Mouse (Mus musculus) embryonic stem cell, embryonic (primary cell): ENCODE results near the gene Clec11a.
"Not testable (repeated sequence)": the region's sequence is repeated elsewhere in the genome, so short reads cannot be mapped to it uniquely, and the experiment has no call there.

Source experiments
- CTCF ChIA-PET, 4 experiments: fragments of 300-600 bp in 2 of 4; fragments of 350-600 bp in 2 of 4; sonication (Branson Sonifier 250); formaldehyde crosslinking; loops; one replicate each; lab custom pipeline; 2022; ENCODE audit warnings: inconsistent platforms in 2 of 4; lab: Charles Lee
- POLR2A ChIA-PET, 4 experiments: fragments of 300-600 bp in 2 of 4; fragments of 350-600 bp in 2 of 4; sonication (Branson Sonifier 250); formaldehyde crosslinking; loops; one replicate each; lab custom pipeline; 2022; ENCODE audit warnings: antibody characterized with exemption in 4 of 4, inconsistent platforms in 1 of 4; lab: Charles Lee

The Clec11a gene

DNA sequence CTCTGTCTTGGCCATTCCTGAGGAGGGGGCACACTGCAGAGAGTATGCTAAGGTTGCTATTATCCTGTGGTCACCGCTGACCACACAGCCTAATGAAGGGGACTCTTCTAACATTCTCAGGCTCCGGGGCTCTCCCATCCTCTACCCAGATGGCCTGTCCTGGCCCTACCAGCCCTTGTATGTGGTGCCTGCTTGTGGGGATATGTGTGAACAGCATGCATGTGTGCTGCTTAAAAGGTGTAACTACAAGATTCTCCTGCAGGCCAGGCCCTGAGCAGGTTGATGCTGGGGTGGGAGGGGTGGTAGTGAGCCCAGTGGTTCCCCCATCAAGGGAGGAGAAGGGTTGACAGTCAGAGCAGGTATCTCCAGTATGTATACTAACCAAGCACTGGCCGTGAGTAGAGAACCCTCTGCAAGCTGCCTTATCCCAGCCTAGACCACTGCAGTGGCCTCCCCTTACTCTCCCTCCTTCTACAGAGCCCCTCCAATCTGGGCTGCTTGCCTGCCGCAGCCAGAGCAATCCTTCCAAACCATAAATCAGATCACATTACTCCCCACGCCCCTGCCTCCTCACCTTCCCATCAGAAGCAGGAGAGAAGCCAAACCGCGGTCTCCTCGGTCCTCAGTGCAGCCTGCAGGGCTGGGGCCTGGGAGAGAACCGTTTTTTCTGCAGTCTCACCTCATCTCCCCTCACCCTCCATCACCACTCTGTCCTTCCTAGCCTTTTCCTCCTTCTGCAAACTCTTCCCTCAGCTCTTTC is 739 bp upstream of the Clec11a start:
- POLR2A ChIA-PET, result interaction anchor here in 1 of 4 experiments (0.6 to 1.8 kb wide), 4 partner anchors 9 to 67 kb away, joined by 3 to 6 read pairs (median 4); partner anchors contain the start of genes 1700028J19Rik and 2410002F23Rik

DNA sequence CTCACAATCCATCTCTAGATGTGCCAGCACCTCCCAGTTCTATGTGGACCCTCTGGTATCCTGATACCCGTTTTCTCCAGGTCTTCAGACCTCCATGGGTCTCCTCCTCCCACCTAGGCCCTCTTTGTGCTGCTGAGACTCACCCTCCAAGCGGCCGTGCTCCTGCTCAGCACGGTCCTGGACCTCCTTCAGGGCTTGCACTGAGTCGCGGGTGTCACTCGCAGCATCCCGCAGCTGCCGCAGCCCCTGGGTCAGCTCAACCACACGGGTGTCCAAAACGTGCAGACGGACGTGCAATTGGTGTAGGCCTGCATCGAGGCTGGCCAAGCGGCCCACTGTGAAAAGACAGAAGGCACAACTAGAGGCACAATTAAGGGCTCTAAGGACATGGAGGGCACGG is 1.0 kb downstream of the Clec11a start:
- ChIA-PET POLR2A (interaction anchor here (0.7 to 2.6 kb wide), 70 partner anchors 10 to 840 kb away, joined by 3 to 46 read pairs (median 6); partner anchors contain the start of genes 1700028J19Rik (in 3 of the 4), 2410002F23Rik (in 3 of the 4), Josd2 (in 2 of the 4) and Nup62 (in 2 of the 4)), CTCF (interaction anchor here in 2 of 4 experiments (0.6 to 1.8 kb wide), 17 partner anchors 13 to 397 kb away, joined by 3 to 15 read pairs (median 5); partner anchors contain the start of gene Kcnc3 (in 1 of the 2))

More for the DNA sequence above, 739 bp upstream of the Clec11a start:
- CTCF ChIA-PET, result no interaction called here

DNA sequence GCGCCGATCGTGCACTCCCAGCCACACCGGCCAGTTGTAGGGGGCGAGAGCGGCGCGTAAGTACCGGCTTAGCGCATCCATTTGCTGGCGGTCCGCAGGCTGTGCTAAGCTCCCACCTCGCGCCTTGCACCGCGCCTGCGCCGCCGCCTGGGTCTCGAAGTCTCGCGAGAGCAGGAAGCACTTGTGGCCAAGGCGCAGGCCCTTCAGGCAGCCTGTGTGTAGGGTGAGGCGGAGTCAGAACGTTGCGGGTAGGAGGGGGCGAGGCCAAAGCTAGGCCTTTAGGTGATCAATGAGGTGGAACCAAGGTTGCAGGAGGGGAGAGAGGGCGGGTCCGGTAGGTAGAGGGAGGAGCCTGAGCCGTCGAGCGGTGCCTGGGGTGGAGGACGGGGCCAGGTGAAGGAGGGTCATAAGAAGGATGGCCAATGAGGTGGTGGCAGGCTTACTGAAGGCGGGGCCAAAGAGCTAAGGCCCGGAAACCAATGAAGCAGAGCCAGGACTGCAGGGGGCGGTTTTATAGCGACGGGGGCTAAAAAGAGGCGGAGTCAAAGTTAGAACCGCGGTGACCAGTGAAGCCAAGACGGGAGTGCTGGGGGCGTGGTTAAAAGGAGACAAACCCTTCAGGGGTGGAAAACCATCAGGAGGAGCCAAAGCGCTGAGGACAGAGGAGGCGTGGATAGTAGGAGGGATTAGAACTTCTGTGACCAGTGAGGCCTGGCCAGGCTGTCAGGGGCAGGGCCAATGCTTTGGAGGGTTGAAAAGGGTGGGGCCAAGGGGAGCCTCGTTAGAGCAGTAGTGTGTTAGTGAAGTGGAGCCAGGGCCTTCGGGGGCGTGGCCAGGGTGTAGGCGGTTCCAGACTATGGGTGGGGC is 1.7 kb downstream of the Clec11a start:
- POLR2A ChIA-PET, result interaction anchor here (0.5 to 2.6 kb wide), 134 partner anchors 8 to 1038 kb away, joined by 3 to 46 read pairs (median 4); partner anchors contain the start of genes 1700028J19Rik (in 4 of the 4), 2410002F23Rik (in 4 of the 4), Emc10 (in 2 of the 4) and Fam71e1 (in 2 of the 4)
- CTCF ChIA-PET, result interaction anchor here (0.6 to 1.8 kb wide), 32 partner anchors 13 to 839 kb away, joined by 3 to 19 read pairs (median 4); partner anchors contain the start of gene Kcnc3 (in 1 of the 4)

DNA sequence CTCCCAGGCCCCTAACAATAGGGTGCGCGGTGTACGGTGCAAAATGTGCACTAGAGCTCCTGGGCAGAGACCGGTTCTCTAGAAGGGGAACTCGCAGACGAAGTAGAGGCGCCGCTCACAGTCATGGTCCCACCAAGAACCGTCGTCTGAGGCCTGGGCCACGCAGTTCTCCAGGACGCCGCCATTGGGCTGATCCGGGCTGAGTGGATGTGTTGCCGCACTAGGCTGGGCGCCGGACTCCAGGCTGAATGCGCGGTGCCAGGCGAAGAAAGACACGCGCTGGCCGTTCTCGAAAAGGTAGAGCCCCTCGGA is 2.3 kb downstream of the Clec11a start:
- ChIA-PET CTCF (interaction anchor here (0.6 to 1.8 kb wide), 23 partner anchors 13 to 399 kb away, joined by 3 to 15 read pairs (median 5); partner anchors contain the start of gene Kcnc3 (in 1 of the 4)), POLR2A (interaction anchor here (0.5 to 2.6 kb wide), 110 partner anchors 8 to 1037 kb away, joined by 3 to 46 read pairs (median 5); partner anchors contain the start of genes 1700028J19Rik (in 4 of the 4), 2410002F23Rik (in 4 of the 4), Emc10 (in 2 of the 4) and Fam71e1 (in 2 of the 4))

DNA sequence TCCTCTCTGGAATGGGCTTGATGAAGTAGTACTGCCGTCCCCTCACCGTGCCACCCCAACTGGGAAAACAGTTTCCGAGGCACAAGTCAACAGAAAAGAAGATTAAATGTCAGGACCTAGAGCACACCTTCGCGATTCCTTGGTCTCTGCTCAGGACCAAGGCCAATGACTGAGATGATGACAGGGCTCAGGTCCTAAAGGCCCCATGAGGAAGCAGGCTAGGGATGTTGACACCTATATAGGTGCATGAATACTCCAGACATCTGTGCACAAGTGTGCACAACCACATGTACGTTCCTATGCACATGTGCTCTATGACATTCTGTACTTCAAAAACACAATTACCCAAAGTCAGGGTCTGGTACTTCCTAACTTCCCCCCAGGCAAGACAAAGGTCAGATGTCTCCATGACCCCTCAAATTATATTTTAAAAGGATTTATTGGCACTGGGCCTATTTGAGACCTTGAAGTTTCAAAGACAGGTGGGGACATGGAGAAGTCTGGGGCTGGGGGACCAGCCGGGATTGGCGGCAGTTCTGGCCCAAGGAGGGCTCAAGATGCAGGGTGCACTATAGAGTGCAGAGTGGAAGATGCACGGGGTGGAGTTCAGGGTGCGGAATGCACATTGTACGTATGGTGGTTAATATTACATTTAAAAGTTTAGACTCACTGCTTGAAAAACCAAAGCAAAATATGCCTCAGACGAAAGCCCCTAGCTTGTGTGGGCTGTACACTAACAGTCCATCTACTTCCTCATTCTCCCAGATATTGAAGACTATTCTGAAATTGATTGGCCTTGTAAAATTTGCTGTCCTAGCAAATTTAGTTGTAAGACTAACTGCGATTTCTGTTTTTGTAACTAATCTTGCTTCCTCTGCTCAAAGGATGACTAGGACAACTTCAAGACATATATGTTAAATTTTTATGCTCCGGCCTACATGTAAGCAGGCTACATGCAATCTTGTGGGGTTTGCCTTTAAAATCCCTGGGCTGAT is 3.1 kb downstream of the Clec11a start:
- POLR2A ChIA-PET, result interaction anchor here (0.9 to 2.6 kb wide), 29 partner anchors 8 to 631 kb away, joined by 3 to 36 read pairs (median 6); partner anchors contain the start of genes 1700028J19Rik (in 1 of the 4), 2410002F23Rik (in 1 of the 4), Izumo2 (in 1 of the 4) and Syt3 (in 1 of the 4)

DNA sequence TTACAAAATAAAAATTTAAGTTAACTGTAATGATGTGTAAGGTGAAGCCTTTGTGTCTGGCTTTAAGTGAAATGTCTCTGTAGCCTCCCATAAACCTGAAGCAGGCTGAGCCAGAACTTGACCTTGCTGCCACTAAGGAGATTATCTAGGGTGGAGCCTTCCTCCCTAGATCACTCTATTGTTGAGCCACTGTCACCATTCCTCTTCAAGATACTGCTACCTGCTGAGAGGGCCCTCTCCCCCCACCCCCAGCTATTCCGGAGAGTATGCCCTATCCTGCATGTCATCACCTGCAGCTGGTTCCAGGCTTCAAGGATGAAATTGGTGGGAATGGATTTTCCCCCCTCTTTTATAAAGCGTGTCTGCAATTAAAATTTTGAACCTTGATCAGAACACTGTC is 9.2 kb downstream of the Clec11a start:
- POLR2A ChIA-PET, result not testable (repeated sequence)

More for the DNA sequence above, 3.1 kb downstream of the Clec11a start:
- CTCF ChIA-PET, result interaction anchor here in 2 of 4 experiments (1.1 to 1.7 kb wide), 3 partner anchors 27 to 48 kb away, joined by 4 to 11 read pairs (median 11); no protein-coding TSS in a partner anchor

DNA sequence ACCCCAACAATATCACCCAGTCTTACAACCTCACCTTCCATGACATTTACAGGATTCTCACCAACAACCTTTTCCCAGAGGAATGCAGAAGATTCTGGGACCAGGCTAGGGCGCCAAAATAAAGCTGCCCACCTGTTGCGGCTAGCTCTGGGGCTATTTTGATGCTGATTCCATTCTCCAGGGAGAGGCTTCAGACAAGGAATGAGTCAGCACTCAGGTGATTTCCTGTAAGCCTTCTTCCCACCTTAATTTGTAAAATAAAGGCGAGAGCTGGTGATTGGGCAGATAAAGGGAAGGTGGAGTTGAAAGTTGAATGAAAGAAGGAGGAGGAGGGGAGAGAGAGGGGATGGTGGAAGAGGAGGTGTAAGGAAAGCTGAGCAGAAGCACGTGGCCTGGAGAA is 15.3 kb downstream of the Clec11a start:
- CTCF ChIA-PET, result interaction anchor here in 1 of 4 experiments (0.6 kb wide), 1 partner anchor 621 kb away, joined by 5 read pairs; no protein-coding TSS in a partner anchor
- POLR2A ChIA-PET, result interaction anchor here (0.6 to 3.7 kb wide), 19 partner anchors 10 to 557 kb away, joined by 3 to 36 read pairs (median 5); no protein-coding TSS in a partner anchor

More for the DNA sequence above, 9.2 kb downstream of the Clec11a start:
- CTCF ChIA-PET, result interaction anchor here in 1 of 4 experiments (0.6 kb wide), 2 partner anchors 35 to 165 kb away, joined by 3 to 5 read pairs; no protein-coding TSS in a partner anchor

DNA sequence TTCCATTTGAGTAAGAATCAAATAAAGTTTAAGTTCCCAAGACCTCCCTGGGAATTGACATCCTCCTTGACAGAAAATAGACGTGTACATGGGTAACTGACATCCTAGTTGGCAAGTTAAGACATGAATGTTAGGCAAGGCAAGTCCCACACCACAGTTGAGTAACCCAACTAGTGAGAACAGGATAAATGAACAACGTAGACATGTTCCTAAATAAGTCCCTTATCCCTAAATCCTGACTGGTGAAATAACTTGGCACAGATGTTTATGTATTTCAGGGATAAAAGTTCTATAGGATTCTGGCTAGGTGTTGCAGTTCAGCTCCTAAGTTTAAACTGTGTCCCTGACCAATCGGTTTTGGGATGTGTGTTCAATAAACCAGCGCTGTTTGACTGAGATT is 15.7 kb downstream of the Clec11a start:
- POLR2A ChIA-PET, result interaction anchor here (1.0 to 3.7 kb wide), 15 partner anchors 10 to 194 kb away, joined by 3 to 36 read pairs (median 6); no protein-coding TSS in a partner anchor

DNA sequence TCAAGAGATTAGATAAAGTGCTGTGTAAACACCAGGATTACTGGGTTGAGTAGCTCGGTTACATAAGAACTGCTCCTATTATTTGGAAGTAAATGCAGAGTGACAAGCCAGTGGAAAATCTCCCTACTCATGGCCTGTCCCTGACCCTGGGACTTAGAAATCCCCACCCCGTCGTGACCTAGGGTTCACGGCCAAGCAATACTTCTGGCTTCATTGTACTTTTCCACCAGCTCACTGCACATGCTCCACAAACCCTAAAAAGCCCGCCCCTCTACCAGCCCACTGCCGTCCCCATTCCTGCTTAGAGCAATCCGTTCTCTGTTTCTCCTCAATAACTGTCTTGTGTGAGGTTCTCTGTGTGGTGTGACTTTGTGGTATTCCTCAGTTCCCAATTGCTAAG is 18.9 kb downstream of the Clec11a start:
- CTCF ChIA-PET, result interaction anchor here in 1 of 4 experiments (0.6 to 1.0 kb wide), 2 partner anchors 11 to 30 kb away, joined by 3 to 4 read pairs; no protein-coding TSS in a partner anchor
- POLR2A ChIA-PET, result interaction anchor here (0.7 to 2.7 kb wide), 8 partner anchors 11 to 792 kb away, joined by 3 to 11 read pairs (median 5); partner anchors contain the start of genes 1700028J19Rik (in 1 of the 4) and 2410002F23Rik (in 1 of the 4)

More for the DNA sequence above, 15.7 kb downstream of the Clec11a start:
- CTCF ChIA-PET, result interaction anchor here in 2 of 4 experiments (0.6 kb wide), 3 partner anchors 430 to 621 kb away, joined by 4 to 5 read pairs (median 5); partner anchors contain the start of gene Klk10 (in 1 of the 2)

DNA sequence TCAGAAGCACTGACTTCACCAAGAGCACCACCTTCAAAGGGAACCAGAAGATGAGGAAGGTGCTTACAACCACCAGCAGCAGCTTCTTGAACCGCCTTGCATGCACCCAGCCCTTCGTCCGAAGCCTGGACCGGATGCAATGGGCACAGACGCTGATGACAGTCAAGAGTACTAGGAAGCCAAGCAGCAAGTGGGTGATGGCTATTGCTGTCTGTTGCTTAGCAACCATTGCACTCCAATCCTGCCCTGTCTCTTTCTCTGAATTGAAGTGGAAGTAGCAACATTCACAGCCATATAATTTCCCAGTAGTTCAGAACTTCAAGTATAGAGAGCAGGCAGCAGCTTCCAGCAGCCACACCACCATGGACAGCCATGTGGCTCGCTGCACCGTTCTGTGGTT is 25.1 kb downstream of the Clec11a start:
- ChIA-PET CTCF (interaction anchor here in 2 of 4 experiments (0.6 to 1.6 kb wide), 3 partner anchors 16 to 36 kb away, joined by 3 to 14 read pairs (median 4); no protein-coding TSS in a partner anchor), POLR2A (interaction anchor here in 2 of 4 experiments (0.5 to 2.6 kb wide), 5 partner anchors 23 to 1598 kb away, joined by 3 to 13 read pairs (median 3); no protein-coding TSS in a partner anchor)

DNA sequence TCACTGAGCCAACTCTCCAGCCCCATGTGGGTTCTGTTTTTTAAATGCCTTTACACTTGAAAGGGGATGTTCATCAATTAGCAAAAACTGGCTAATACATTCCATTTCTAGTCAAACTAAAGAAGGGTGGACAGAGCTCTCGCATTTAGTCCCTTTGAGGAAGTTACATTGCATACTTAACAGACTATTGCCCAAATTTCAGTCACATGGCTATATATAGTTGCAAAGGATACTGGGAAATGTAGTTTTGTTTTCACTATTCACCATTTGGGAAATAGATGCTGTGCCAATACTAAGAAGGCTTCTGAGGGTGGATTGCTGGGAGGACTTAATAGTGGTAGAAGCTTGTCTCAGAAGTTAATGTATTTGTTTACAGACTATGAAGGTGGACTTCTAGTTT is 25.7 kb downstream of the Clec11a start:
- CTCF ChIA-PET, result interaction anchor here in 2 of 4 experiments (0.6 to 1.8 kb wide), 4 partner anchors 15 to 367 kb away, joined by 3 to 14 read pairs (median 4); no protein-coding TSS in a partner anchor
- POLR2A ChIA-PET, result interaction anchor here in 2 of 4 experiments (0.9 to 2.6 kb wide), 4 partner anchors 24 to 79 kb away, joined by 3 to 13 read pairs (median 4); no protein-coding TSS in a partner anchor

DNA sequence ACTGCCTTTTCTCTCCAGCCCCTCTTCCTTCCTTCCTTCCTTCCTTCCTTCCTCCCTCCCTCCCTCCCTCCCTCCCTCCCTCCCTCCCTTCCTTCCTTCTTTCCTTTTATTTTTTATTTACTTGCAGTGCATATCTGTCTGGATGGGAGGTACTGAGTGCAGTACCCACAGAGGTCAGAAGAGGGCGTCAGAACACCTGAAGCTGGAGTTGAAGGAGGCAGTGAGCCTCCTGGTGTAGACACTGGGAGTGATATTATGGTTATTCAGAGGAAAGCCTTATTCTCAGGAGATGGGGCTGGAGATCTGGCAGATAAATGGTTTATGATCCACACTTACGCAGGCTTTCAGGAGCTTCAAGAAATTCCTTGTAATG is 29.5 kb downstream of the Clec11a start:
- ChIA-PET CTCF (interaction anchor here (0.5 to 3.0 kb wide), 25 partner anchors 11 to 244 kb away, joined by 3 to 23 read pairs (median 4); partner anchors contain the start of genes 1700028J19Rik (in 1 of the 4) and 2410002F23Rik (in 1 of the 4)), POLR2A (interaction anchor here (0.6 to 3.1 kb wide), 43 partner anchors 8 to 471 kb away, joined by 3 to 46 read pairs (median 6); partner anchors contain the start of genes 1700028J19Rik (in 3 of the 4), 2410002F23Rik (in 3 of the 4), Fam71e1 (in 2 of the 4) and Emc10 (in 1 of the 4))

DNA sequence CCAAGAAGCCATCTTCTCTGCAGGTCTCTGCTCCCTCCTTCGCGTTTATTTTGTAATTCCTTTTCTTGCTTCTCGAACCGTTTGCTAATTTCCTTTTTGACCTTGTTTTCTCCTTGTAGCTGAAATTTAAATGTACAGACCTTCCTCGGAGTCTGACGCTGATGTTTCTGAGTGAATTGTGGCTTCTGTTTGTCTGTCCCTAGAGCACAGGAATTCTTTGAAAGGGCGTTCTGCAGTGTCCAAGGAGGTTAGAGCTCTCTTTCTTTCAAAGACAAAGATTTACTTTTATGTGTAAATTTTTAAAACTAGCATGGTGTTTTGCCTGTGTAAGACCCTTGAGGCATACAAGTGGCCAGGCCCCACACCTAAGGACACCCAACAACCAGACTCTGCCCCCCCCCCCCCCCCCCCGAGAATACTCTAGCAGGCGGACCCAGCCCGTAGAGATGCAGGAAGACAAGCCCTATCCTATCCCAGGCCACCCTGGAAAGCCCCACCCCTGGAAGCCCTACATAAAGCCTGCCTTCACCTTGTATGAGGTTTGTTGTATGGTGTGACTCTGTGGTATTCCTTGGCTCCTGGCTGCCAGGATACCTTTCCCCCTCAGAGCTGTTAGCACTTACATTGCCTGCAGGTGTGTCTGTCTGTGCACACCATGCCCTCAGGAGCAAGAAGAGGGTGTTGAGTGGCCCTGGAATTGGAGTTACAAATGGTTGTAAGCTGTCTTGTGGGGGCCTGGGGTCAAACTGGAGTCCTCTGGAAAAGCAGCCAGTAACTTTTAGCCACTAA is 30.0 kb downstream of the Clec11a start:
- CTCF ChIA-PET, result interaction anchor here (0.5 to 3.0 kb wide), 32 partner anchors 11 to 425 kb away, joined by 3 to 23 read pairs (median 4); partner anchors contain the start of genes 1700028J19Rik (in 1 of the 4) and 2410002F23Rik (in 1 of the 4)

DNA sequence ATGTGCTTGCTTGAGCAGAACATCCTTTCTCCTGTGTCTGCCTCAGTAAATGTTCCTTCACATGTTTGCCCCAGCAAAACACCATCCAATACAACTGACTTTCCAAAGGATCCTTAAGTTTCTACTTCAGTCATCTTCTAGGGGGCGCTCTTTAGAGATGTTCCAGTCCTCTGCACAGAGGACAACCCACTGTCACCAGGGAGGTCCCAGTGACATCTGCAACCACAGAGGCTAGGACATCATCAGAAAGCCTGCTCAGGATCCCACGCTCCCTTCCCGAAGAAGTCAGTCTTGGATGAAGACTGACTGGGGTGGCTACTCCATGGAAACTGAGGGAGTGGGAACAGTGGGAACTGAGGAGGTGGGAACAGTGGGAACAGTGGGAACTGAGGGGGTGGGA is 31.2 kb downstream of the Clec11a start:
- ChIA-PET POLR2A (interaction anchor here in 3 of 4 experiments (0.7 to 2.8 kb wide), 4 partner anchors 29 to 589 kb away, joined by 3 to 22 read pairs (median 7); partner anchors contain the start of genes 1700028J19Rik (in 1 of the 3) and 2410002F23Rik (in 1 of the 3)), CTCF (interaction anchor here in 3 of 4 experiments (0.6 to 3.4 kb wide), 4 partner anchors 12 to 75 kb away, joined by 3 to 15 read pairs (median 8); no protein-coding TSS in a partner anchor)

More for the DNA sequence above, 30.0 kb downstream of the Clec11a start:
- POLR2A ChIA-PET, result interaction anchor here (0.6 to 3.1 kb wide), 66 partner anchors 8 to 1621 kb away, joined by 3 to 46 read pairs (median 5); partner anchors contain the start of genes 1700028J19Rik (in 3 of the 4), 2410002F23Rik (in 3 of the 4), Fam71e1 (in 2 of the 4) and Emc10 (in 1 of the 4)
